Mouse (Mus musculus) lung, embryonic 14.5 days (tissue): ENCODE data around the gene Eid3. TPM values are rescaled to one million over a fixed set of nuclear protein-coding genes. Genes with fewer than 3 reads are reported as not detected.

Experiments
- ATAC-seq: fragments of 200-750 bp; cut with Nextera tagmentation; 2 replicates; pipeline ENCODE4 v1.8.0; 2017; ENCODE audit warnings: mild to moderate bottlenecking, moderate TSS enrichment, moderate library complexity; ENCODE audit not compliant: insufficient read depth
- DNase-seq: peaks from one replicate; pipeline ENCODE4 v3.0.0-alpha.2; 2015
- H3K27ac ChIP-seq: fragments of 300-500 bp; sonication (generic); 2 replicates; pipeline ENCODE4 v1.5.1; 2014; ENCODE audit warnings: low read depth, mild to moderate bottlenecking, moderate library complexity
- H3K27me3 ChIP-seq: fragments of 300-500 bp; sonication (generic); 2 replicates; pipeline ENCODE4 v1.6.1; 2014; ENCODE audit warnings: low read length, control low read depth; ENCODE audit not compliant: insufficient read depth
- H3K36me3 ChIP-seq: fragments of 300-500 bp; sonication (generic); 2 replicates; pipeline ENCODE4 v1.6.1; 2014; ENCODE audit warnings: control low read depth; ENCODE audit not compliant: insufficient read depth
- H3K4me1 ChIP-seq: fragments of 300-500 bp; sonication (generic); 2 replicates; pipeline ENCODE4 v1.6.1; 2014; ENCODE audit warnings: antibody characterized with exemption, control low read depth; ENCODE audit not compliant: insufficient read depth
- H3K4me2 ChIP-seq: fragments of 300-500 bp; sonication (generic); 2 replicates; pipeline ENCODE4 v1.6.1; 2014; ENCODE audit warnings: mild to moderate bottlenecking
- H3K4me3 ChIP-seq: fragments of 300-500 bp; sonication (generic); 2 replicates; pipeline ENCODE4 v1.5.1; 2014; ENCODE audit warnings: low read depth, low read length
- H3K9ac ChIP-seq: fragments of 300-500 bp; sonication (generic); 2 replicates; pipeline ENCODE4 v1.6.1; 2014
- H3K9me3 ChIP-seq: fragments of 300-500 bp; sonication (generic); 2 replicates; pipeline ENCODE4 v1.6.1; 2016; ENCODE audit warnings: low read depth, low read length, control low read depth
- CTCF ChIP-seq: IDR thresholded peaks from 2 replicates; pipeline ENCODE4 v1.5.1; 2016; ENCODE audit warnings: antibody characterized with exemption, low read depth
- WGBS: fragments of 180-500 bp; shearing (Covaris S2); extraction: QIAGEN DNeasy Blood & Tissue Kit; methylation state at CpG from one replicate; pipeline ENCODE4 v1.1.7; 2014; 5-methylcytosine and 5-hydroxymethylcytosine counted together
- polyA plus RNA-seq: library from polyadenylated mRNA; unstranded; fragments of >200 nt; fragmentation: Nextera tagmentation; extraction: Ambion mirVana; gene quantifications from 2 replicates; pipeline ENCODE4 v1.2.1, GENCODE M21; 2014

Eid3 gene
- polyA plus RNA-seq, 1 experiment from 2014 or later: 0.50 TPM

GRCm38 (mm10) chr10:82897936-82898335, 31.5 kb downstream of the Eid3 start:
- no peak for TF ChIP-seq CTCF
- no peaks in the 10 kb centered on the region for H3K9me3 ChIP-seq
- no peak overlapping the region for H3K4me2 ChIP-seq
- DNase-seq (no peak), ATAC-seq (no peak)
- no peak overlapping the region for H3K9ac ChIP-seq
- H3K4me3 ChIP-seq: no peak overlapping the region
- no peaks in the 10 kb centered on the region for H3K27me3 ChIP-seq
- 84% methylated on average over 13 of the region's 13 CpGs for WGBS
- no peak overlapping the region for H3K27ac ChIP-seq
- no peaks in the 10 kb centered on the region for H3K4me1 ChIP-seq
- H3K36me3 ChIP-seq: peaks cover 51% of the 10 kb centered on the region

GRCm38 (mm10) chr10:82898893-82899292, 32.5 kb downstream of the Eid3 start:
- Histone ChIP-seq H3K36me3 (peaks cover 42% of the 10 kb centered on the region), H3K27me3 (no peaks in the 10 kb centered on the region), H3K4me3 (no peak overlapping the region), H3K9ac (no peak overlapping the region), H3K9me3 (no peaks in the 10 kb centered on the region), H3K27ac (peak overlapping the region; percentile 1; the same call in 1 of the 2 replicates), H3K4me2 (no peak overlapping the region), H3K4me1 (no peaks in the 10 kb centered on the region)
- ATAC-seq (no peak), DNase-seq (peak; percentile 30)
- TF ChIP-seq CTCF: no peak
- 24% methylated on average over 7 of the region's 7 CpGs for WGBS

- TF ChIP-seq CTCF: no peak
- DNase-seq (peak; percentile 56), ATAC-seq (peak; percentile 40; the same call in 1 of the 2 replicates)
- peak overlapping the region; percentile 76 for H3K27ac ChIP-seq
- H3K36me3 ChIP-seq: peaks cover 33% of the 10 kb centered on the region
- H3K4me2 ChIP-seq: peak overlapping the region; percentile 45
- no peaks in the 10 kb centered on the region for H3K27me3 ChIP-seq
- no peaks in the 10 kb centered on the region for H3K4me1 ChIP-seq
- no peak overlapping the region for H3K9ac ChIP-seq
- no peak overlapping the region for H3K4me3 ChIP-seq
- WGBS: 37% methylated on average over 16 of the region's 16 CpGs
- no peaks in the 10 kb centered on the region for H3K9me3 ChIP-seq
These were observed 33.5 kb downstream of the Eid3 start for GRCm38 (mm10) chr10:82899810-82900421.

GRCm38 (mm10) chr10:82900546-82900945, 34.1 kb downstream of the Eid3 start:
- Histone ChIP-seq H3K4me2 (peak overlapping the region; percentile 45), H3K27ac (peak overlapping the region; percentile 76), H3K9ac (no peak overlapping the region), H3K27me3 (no peaks in the 10 kb centered on the region), H3K4me3 (no peak overlapping the region), H3K4me1 (no peaks in the 10 kb centered on the region), H3K36me3 (peaks cover 26% of the 10 kb centered on the region), H3K9me3 (no peaks in the 10 kb centered on the region)
- TF ChIP-seq CTCF: no peak
- DNase-seq: peak; percentile 81
- WGBS: 36% methylated on average over 7 of the region's 7 CpGs
- ATAC-seq: peak; percentile 55

- TF ChIP-seq CTCF: peak; percentile 94
These were observed 35.0 kb downstream of the Eid3 start for GRCm38 (mm10) chr10:82901436-82901835.

GRCm38 (mm10) chr10:82908526-82908925, 42.1 kb downstream of the Eid3 start:
- Histone ChIP-seq H3K27ac (no peak overlapping the region), H3K4me3 (no peak overlapping the region), H3K27me3 (no peaks in the 10 kb centered on the region), H3K9me3 (no peaks in the 10 kb centered on the region), H3K9ac (no peak overlapping the region), H3K4me1 (no peaks in the 10 kb centered on the region), H3K4me2 (no peak overlapping the region), H3K36me3 (no peaks in the 10 kb centered on the region)
- DNase-seq (no peak), ATAC-seq (no peak)
- 79% methylated on average over 7 of the region's 7 CpGs for WGBS
- no peak for TF ChIP-seq CTCF

More at GRCm38 (mm10) chr10:82901436-82901835, 35.0 kb downstream of the Eid3 start:
- H3K9me3 ChIP-seq: no peaks in the 10 kb centered on the region
- H3K4me3 ChIP-seq: no peak overlapping the region
- H3K4me1 ChIP-seq: no peaks in the 10 kb centered on the region
- H3K36me3 ChIP-seq: peaks cover 17% of the 10 kb centered on the region
- WGBS: 2% methylated on average over 7 of the region's 7 CpGs
- H3K27me3 ChIP-seq: no peaks in the 10 kb centered on the region
- 0 out of 2 replicates have a peak overlapping the region, but pooled peaks have one; percentile 52 for H3K27ac ChIP-seq
- ATAC-seq (peak; percentile 74), DNase-seq (peak; percentile 92)
- H3K4me2 ChIP-seq: 0 out of 2 replicates have a peak overlapping the region, but pooled peaks have one; percentile 4
- H3K9ac ChIP-seq: no peak overlapping the region

GRCm38 (mm10) chr10:82909382-82909781, 43.0 kb downstream of the Eid3 start:
- ATAC-seq: peak; percentile 22; the same call in 1 of the 2 replicates
- Histone ChIP-seq H3K27ac (no peak overlapping the region), H3K4me2 (no peak overlapping the region), H3K27me3 (no peaks in the 10 kb centered on the region), H3K36me3 (no peaks in the 10 kb centered on the region), H3K9ac (no peak overlapping the region), H3K9me3 (no peaks in the 10 kb centered on the region), H3K4me1 (no peaks in the 10 kb centered on the region), H3K4me3 (no peak overlapping the region)
- DNase-seq: peak; percentile 88
- WGBS: 15% methylated on average over 9 of the region's 9 CpGs
- peak; percentile 88 for TF ChIP-seq CTCF
